Mouse (Mus musculus): ENCODE measurements around the gene Nelfb.

Gene Nelfb

DNA sequence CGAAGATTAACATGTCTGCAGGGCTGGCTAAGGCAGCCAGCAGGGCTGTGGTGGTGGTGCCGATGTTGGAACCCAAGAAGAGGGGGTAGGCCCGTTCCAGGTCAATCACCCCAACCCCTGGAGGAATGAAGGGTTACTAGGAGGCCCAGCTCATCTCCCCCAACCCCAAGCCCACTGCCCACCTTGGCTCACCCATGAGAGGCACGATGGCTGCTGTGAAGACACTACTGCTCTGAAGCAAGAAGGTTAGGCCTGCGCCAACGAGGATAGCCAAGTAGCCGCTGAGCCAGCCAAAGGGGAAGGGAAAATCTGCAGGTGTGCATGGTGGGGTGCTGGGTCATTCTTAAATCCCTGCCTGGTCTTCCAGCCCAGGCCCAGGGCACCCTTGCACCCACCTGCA, 19.3 kb upstream of the Nelfb start:
- no peak for DNase-seq (ENCODE audit: low read depth, low spot score)

DNA sequence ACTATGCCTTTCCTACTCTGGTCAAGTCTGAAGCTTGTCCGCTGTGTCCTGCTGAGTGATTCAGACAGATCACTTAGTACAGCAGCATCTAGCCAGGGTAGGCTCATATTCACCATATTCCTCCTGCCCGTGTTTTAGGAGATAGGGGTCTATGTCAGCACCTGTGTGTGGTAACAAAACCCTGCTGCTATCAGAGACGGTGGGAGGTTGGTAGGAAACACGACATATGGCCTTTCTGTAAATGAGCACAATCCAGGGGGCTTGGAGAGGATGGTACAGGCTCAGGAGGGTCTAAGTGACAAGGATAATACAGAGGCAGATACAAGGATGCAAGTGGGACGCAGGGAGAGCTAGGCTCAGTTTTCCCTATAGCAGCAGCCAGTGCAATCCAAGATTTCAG, 18.3 kb upstream of the Nelfb start:
- no peak for DNase-seq (ENCODE audit: low read depth, low spot score)

DNA sequence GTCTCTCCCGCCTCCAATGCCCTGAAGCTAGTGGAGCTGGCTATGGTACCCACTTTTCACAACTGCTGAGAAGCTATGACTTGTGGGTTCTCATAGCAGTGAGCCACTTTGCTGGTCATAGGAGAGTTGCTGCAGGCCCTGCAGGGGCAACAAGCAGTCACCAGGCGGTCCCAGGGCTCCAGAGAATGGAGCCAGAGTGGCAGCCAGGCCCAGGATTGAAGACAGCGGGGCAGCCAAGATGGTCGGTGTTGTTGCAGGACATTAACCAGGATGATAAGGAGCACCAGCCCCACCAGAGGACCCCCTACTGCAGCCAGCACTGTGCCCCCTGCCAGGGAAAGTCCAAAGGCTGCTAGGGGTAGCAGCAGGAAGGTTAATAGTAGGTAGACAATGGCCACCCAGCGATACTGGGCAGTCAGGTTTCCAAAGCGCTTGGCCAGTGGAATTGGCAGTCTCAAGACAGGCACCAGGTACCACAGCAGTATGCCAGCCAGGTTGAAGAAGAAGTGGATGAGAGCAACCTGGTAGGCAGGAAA, 17.8 kb upstream of the Nelfb start:
- DNase-seq (ENCODE audit: low read depth, low spot score): no peak

DNA sequence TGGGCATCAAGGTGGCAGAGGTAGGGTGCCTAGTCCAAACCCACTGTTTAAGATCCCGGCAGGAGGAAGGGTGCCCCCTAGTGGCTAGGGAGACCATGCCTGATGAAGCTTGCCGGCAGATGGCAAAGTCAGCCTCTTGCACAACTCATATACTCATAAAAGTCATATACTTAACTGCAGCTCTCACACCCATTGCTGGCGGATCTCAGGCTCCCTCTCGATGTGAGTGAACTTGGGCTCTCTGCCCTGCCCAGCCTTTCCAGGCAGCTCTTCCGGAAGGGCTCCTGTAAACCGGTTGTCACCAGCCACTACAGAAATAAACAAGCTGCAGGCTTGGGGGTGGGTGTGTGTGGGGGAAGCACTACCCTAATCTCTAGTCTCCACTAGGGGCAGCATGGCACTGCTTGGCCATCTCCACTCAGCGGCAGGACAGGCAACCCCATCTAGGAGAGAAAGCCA, 17.2 kb upstream of the Nelfb start:
- DNase-seq (ENCODE audit: low read depth, low spot score): peak; percentile 68

DNA sequence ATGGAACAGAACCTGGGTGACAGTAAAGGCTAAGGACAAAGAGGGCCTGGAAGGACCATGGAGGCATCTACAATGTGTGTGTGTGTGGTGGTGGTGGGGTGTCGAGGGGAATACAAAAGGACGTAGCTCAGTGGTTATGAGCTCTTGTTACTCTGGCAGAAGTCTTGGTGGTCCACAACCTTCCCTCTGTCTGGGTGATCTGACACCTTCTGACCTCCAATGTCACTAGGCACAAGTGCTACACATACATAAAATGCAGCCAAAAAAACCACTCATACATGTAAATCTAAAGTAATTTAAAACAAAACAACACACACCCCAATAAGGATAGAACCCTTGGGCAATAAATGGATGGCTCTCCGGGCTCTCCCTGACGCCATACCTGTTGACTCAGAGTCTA, 16.1 kb upstream of the Nelfb start:
- DNase-seq (ENCODE audit: low read depth, low spot score): no peak

DNA sequence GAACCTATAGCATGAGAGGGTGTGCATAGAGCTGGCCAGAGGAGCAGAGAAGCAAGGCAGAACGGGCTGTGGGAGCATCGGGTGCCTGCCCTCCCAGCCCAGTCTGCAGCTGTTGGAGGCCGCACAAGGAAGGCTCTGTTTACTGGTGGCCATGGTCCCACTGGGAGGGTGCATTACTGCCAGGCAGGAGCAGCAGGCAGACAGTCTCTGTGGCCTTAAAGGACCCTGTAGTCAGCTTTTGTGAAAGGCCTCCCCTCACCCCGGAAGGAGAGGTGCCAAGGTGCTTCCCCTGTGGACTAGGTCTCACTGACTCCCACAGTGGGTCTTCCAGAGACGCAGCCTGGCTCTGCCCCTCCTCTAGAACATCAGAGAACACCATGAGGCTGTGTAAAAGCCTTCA, 15.6 kb upstream of the Nelfb start:
- DNase-seq (ENCODE audit: low read depth, low spot score): no peak

DNA sequence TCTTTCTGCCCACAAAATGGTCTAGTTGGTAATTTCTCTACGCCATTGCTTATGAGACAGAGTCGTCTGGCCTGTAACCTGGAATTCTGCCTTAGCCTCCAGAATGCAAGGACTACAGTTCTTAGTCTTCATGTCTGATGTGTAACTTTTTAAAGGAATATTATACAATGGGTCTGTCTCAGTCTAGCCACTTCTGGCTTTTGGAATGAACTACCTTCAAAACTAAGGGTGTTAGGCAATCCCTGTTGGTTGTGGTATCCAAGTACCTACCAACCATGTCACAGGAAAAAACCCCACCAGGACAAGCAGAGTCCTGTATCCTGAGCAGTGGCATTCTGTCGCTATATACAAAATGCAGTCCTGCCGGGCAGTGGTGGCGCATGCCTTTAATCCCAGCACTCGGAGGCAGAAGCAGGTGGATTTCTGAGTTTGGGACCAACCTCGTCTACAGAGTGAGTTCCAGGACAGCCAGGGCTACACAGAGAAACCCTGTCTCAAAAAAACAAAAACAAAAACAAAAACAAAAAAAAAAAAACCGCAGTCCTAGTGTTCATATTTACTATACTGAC, 14.6 kb upstream of the Nelfb start:
- no peak for DNase-seq (ENCODE audit: low read depth, low spot score)

DNA sequence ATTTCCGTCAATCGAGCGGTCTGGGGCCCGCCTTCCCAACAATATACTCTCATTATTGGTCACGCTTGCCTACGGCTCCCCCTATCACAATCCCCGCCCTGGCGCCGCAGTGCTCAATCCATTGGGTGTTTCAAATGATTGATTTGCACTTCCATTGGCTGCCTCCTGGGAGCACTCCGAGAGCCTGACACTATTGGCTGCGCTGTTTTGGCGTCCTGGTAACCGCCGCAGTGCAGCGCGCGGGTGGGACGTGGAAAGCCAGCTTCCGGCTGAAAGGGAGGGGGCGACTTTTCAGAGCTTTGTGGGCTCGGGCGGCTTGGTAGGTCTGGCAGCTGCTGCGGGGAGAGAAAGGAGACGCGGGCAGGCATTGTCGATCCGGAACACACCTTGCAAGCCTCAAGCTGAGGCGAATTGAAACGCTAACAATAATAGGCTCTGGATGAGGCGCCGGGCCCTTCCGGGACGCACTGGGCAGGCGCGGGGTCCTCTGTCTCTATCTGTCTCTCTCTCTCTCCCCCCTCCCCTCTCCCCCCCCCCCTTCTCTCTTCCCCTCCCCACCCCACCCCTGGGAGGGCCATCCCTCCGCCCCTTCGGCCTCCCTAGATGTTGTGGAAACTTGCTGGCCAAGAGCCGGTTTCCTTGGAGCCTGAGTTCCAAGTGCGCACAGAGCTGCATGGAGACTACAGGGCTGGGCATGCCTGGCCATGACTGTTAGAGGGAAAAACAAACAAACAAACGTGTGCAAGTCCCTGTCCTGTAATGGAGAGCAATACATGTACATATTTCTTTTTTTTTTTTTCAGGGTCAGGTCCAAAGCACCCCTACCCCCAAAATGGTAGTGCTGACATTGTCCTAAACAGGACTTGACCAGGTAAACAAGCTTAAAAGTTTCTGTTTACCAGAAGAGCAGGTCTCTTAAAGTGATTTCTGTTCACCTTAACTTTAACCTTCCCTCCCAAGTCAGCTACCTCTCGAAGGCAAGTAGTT, 13.8 kb upstream of the Nelfb start:
- DNase-seq (ENCODE audit: low read depth, low spot score): peak; percentile 96

DNA sequence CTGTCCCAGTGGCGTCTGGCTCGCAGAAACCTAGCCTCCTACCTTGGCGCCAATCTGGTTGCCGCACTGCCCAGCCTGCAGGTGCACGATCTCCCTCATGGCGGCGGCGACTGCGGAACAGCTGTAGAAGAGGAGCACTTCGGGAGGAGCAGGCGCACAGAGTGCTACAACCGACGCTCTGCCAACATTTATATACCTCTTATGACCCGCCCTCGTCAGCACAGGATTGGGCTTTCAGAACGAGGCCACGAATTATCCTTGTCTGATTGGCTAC, 13.1 kb upstream of the Nelfb start, which contains the start of gene Tubb4b:
Gene Tubb4b (minus strand): TSS at position 211 of the 274 bp plus-strand sequence.
- no peak for DNase-seq (ENCODE audit: low read depth, low spot score)

DNA sequence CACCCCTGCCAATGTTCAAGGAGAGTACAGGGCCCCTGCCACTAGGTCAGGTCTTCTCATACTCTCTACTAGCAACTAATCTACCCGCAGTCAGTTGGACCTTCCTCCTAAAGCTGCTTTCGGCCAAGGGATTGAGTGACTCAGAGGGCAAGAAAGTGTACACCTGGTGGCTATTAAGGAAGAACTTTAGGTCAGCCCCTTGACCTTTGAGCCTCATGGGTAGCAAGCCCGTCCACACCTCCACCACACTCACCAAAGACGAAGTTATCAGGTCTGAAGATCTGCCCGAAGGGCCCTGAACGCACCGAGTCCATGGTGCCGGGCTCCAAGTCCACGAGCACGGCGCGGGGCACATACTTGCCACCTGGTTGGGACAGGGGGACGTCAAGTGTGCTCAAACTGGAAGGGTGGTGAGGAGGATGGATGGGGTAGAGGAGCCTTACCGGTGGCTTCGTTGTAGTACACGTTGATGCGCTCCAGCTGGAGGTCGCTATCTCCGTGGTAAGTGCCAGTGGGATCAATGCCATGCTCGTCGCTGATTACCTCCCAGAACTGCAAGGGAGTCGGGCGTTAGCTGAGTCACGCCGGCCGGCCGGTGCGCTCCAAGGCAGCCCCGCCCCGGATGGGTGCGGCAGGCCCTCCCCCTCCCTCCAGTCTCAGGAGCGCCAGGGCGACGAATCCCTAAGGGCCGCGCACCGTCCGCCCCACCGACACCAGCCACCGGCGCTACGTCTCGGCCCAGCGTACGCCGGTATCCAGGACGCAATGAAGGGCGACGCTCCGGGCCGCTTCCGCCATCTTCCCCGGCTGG, 12.6 kb upstream of the Nelfb start:
- peak; percentile 35 for DNase-seq (ENCODE audit: low read depth, low spot score)

DNA sequence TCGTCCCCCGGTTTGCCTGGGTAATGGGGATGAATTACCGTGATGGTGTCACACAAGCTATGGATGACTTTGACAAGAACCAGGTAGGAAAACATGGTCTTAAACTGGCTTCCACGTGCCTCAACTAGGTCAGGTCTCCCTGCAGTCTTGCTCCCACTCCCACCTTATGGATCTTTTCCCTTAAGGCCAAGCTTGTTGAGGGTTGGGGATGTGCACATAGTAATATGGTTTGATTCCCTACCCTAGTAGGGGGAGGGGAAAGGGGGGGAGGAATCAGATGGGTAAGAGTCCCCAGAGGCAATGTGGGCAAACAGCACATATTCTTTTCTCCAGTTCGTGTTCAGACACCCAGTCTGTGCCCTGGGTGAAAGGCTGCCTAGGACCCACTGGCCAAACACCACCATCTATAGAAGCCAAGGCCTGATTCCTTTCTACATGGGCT, 10.1 kb upstream of the Nelfb start:
- DNase-seq (ENCODE audit: low read depth, low spot score): no peak

DNA sequence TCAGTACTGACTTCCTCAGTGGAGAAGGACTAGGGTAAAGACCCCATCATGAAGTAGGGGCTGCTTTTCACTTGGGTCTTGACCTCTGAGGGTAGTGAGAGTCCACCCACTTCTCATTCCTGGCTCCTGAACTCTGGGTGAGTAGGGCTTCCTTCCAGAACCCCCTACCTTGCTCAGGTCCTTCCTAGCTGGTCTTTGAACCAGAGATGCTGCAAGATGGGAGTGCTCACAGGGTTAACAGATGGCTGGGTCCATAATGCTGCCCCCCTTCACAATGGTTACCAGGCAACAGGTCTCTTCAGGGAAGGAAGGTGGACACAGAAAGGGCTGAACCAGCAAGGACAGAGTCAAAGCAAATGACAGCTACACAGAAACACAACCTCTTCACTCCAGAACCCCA, 7.2 kb upstream of the Nelfb start, which contains the start of gene Fam166a:
Gene Fam166a (plus strand): TSS at position 301 of the 400 bp plus-strand sequence.
- DNase-seq (ENCODE audit: low read depth, low spot score): no peak

DNA sequence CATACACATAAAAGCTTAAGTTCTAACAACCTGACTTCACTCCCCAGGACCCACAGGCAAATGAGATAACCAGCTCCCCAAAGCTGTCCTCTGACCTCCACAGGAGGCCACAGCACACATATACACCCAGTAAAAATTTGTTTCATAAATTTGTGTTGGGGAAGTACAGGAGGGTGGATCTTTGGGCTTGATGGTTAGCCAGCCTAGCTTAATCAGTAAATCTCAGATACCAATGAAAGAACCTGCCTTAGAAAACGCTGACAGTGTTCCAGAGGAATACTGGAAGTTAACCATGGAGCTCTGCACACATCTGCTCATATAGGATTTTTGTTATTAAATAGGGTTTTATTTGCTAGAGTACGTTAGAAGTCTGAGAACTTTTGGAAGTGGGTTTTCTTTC, 6.4 kb upstream of the Nelfb start:
- DNase-seq (ENCODE audit: low read depth, low spot score): no peak

DNA sequence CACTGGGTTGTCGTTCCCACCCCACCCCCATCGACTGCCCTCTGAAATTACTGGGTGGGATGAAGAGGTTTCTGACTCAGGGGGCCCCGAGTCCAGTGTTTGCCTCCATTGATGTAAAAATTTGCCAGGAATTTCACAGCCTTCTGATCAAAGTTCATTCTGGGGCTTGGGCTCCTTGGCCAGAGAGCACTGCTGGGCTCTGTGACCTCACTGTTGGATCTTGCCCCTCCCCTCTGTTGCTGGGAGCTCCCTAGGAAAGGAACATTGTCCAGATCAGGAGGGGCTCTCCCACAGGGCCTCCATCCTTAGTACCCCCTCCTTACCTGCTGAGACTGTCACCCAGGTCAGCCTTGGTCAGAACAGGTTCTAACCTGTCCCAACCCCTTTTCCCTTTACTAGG, 3.2 kb upstream of the Nelfb start, which contains the start of gene Stpg3:
Gene Stpg3 (minus strand): TSS at position 194 of the 400 bp plus-strand sequence.
- DNase-seq (ENCODE audit: low read depth, low spot score): no peak

DNA sequence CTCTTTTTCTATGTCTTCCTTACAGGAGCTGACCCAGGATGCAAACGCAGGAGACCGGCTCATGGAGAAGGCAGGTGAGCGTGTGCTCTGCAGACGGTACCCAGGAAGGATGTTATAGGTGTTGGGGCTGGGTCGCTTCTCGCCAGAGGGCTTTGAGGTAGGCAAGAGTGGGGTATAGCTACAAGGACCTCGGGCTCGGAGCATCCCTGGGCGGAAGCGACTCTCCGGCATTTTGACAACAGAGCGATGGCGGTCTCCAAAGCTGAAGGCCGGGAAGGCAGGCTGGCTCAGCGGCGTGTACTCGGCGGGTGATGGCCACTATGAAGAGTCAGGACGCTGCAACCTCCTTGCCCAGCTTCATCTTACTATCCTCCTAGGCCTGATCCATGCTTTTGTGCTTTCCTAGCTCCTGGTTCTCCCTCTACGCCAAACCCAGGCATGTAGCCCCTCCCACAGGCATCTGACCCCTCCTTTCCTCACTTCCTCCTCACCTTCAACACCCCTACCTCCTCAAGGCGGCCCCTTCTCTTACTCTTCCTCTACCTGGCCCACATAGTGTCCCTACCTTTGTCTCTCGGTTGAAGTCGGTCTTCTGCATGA, 2.1 kb upstream of the Nelfb start:
- DNase-seq (ENCODE audit: low read depth, low spot score): no peak

DNA sequence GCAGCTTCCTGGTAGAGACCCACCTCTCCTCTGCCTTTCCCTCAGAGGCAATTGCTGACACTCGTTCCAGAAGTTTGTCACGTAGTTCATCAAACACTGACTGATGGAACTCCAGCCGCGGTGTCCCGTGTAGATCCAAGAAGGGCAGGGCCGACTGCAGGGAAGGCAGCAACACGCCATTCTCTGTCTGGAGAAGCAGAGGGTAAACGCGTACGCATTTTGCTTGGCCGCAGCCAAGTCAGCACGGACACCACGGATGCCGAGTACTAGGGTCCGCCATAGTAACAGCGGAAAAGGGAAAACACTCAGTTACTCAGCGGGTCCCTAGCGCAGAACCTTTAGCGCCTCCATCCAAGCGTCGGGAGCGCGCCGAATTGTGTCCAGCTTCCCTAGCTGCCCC, 603 bp downstream of the Nelfb start:
- DNase-seq (ENCODE audit: low read depth, low spot score): no peak

DNA sequence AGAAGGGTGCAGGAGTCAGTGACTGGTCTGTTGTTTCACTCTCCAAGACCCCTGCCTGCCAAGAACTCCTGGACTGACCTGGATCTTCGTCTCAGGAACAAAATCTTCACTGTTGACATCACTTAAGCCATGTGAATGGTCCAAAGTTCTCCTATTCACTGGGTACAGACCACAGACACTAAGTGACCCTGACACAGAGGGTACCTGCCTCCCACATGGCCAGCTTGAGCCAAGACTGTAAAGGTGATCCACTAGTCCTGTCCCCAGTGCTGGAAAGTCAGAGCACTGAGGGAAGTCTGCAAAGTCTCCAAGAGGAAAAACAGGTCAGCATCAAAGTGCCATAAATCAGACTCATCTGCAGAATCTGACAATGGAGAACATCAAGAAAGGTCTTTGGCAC, 3.7 kb downstream of the Nelfb start:
- no peak for DNase-seq (ENCODE audit: low read depth, low spot score)

DNA sequence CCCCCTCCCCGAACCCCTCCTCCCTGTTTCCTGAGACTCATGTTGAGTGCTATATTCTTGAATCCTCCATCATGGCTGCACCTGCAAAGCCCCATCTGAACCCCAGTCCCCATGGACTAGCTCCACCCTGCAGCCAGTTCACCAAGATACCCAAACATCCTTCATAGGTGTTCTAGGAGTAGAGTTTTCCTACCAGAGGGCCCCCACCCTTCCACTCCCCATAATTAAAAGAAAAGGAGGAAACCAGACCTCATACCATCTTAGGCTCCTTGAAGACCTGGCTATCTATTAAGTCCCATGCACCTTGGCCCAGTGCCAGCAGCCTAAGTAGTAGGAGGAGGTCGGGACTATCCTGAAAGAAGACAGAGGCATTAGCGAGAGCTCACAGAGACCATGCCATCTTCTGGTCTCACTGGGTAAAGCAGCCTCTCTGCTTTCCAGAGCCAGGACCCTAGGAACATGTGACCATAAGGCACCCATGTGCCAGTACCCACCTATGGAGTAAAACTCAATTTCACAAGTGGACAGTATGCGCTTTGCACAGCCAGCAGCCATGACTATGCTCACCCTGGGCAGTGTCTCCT, 7.6 kb downstream of the Nelfb start:
- no peak for DNase-seq (ENCODE audit: low read depth, low spot score)

DNA sequence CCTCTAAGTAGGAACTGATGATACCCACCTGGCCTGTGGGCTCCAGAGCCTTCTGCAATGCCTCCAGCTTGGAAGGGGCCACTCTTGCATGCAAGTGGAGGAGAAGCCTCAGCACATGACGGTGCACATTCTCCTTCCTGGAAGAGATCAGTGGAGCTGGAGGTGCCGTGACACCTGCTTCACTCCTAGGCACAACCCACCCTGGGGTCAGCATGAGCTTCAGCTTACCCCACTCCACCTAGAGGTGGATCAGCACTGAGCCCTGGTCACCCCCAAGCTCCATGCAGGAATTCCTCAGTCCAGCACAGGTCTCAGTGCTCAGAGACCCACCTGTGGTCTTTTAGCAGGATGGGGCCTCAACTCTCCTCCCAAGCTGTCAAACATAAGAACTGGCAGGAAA, 10.7 kb downstream of the Nelfb start:
- DNase-seq (ENCODE audit: low read depth, low spot score): no peak

DNA sequence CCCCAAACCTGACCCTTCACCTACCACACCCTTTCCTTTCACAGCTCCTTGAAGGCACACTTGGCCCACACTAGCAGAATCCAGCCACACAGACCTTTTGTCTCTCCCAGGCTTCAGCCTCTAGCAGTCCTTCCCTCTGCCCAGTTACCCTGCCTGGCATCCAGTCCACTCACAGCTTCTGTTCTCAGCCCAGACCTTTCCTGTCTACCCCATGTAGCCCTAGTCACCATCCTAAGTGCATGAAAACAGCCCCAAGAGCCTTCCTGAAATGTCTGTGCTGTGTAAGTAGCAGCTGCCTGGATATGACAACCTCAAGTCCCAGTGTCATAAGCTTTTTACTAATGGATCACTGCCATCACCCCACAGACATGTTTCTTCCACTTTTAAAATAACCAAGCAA, 13.3 kb downstream of the Nelfb start:
- no peak for DNase-seq (ENCODE audit: low read depth, low spot score)

DNA sequence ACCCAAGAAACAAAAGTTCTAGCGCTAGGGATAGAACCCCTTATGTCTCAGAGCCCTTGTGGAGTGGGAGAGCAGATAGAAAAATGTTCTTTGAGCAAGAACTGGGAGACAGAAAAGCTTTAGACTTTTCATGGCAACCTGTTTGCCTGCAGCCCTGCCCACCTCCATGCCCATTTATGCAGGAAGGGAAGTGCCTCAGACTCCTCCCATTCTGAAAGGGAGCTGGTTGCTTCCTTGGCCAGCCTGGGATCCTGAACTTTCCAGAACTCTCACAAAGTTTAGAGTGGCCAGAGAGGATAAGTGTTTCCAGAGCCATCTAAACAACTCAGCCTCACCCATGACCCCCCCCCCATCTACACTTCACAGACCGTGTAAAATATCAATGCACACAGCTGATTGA, 14.1 kb downstream of the Nelfb start:
- no peak for DNase-seq (ENCODE audit: low read depth, low spot score)

All from embryo, embryonic 11.5 days (tissue).